Comparison of ENCODE assay signal across 12 mouse cellular contexts in the genomic region with DNA sequence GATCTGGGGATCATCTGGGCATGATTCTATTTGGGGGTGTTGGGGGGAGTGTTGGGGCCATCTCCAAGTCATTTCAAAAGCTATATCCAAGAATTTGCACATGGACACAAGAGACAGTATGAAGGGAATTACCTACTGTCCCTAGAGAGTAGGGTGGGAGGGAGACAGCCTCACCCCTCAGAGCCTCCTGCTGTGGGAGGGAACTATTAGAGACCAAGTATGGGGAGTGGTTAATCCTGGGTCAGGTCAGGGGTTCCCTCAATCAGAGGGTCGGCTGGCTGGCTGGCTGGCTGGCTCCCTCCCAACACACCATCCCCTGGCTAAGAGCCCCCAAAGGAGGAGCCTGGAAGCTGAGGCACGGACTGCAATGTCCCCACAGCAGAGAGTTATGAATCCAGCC. TPM values are rescaled to one million over a fixed set of nuclear protein-coding genes. Genes with fewer than 3 reads are reported as not detected.
DNase-seq lines count a peak whose midpoint lies in the region; ATAC-seq and TF ChIP-seq lines count a peak whose summit lies in the region.
"Had no signal": no experiment of that assay in that cellular context is flagged by ENCODE, and none has a peak within 500 bp of the region (broad histone marks: within the 10 kb centered on the region; RNA-seq: fewer than 3 reads in every experiment).

No protein-coding gene starts in this region.

- TF ChIP-seq POLR2A in cortical plate, adult 2 months (IDR thresholded peaks at IDR 0.05; ENCODE audit: extremely low read depth, insufficient read depth, low read length): no peak

- ATAC-seq in heart, embryonic 11.5 days (replicated peaks; ENCODE audit: insufficient number of reproducible peaks, low FRiP score, low TSS enrichment): no peak
- ATAC-seq in limb, embryonic 11.5 days (ENCODE audit: insufficient number of reproducible peaks, low FRiP score, low TSS enrichment, low read depth): peak; percentile 35; the same call in 1 of the 2 replicates
- peak; percentile 53 for ATAC-seq in liver, embryonic 16.5 days (ENCODE audit: low read depth)
- ATAC-seq in hindbrain, embryonic 16.5 days: no peak
- ATAC-seq: intestine, embryonic 15.5 days; midbrain, embryonic 13.5 days had no signal

- H3K27me3 ChIP-seq in heart, embryonic 11.5 days (ENCODE audit: control insufficient read depth, insufficient read depth, low read length): no peaks in the 10 kb centered on the region
- H3K27me3 ChIP-seq in limb, embryonic 11.5 days (ENCODE audit: control insufficient read depth, insufficient read depth, low read length): no peaks in the 10 kb centered on the region
- H3K27me3 ChIP-seq in limb, embryonic 10.5 days (ENCODE audit: low read depth, poor library complexity, severe bottlenecking): no peaks in the 10 kb centered on the region
- H3K27me3 ChIP-seq in liver, embryonic 16.5 days (ENCODE audit: control insufficient read depth, insufficient read depth, low read depth, low read length): no peaks in the 10 kb centered on the region
- H3K27me3 ChIP-seq in hindbrain, embryonic 16.5 days (replicated peaks; ENCODE audit: control insufficient read depth, insufficient read depth, low read length): no peaks in the 10 kb centered on the region
- H3K27me3 ChIP-seq: intestine, embryonic 15.5 days; midbrain, embryonic 13.5 days; neural tube, embryonic 12.5 days had no signal

- no peak for TF ChIP-seq CTCF in cortical plate, adult 2 months (IDR thresholded peaks at IDR 0.05; ENCODE audit: extremely low read depth, insufficient read depth, low read length)

- intact Hi-C loops in heart, postnatal 14 days (cut with DNase I): no loop called here

- H3K4me1 ChIP-seq in heart, embryonic 11.5 days (ENCODE audit: control insufficient read depth, insufficient read depth, low read length): peaks cover 6% of the 10 kb centered on the region; the same call in 1 of the 2 replicates
- H3K4me1 ChIP-seq in limb, embryonic 11.5 days (ENCODE audit: control insufficient read depth, insufficient read depth, low read length): no peaks in the 10 kb centered on the region
- peaks cover 32% of the 10 kb centered on the region for H3K4me1 ChIP-seq in limb, embryonic 10.5 days
- H3K4me1 ChIP-seq in cortical plate, adult 2 months (ENCODE audit: control insufficient read depth, insufficient read depth, low read length): peaks cover 1% of the 10 kb centered on the region; the same call in 1 of the 2 replicates
- H3K4me1 ChIP-seq in liver, embryonic 16.5 days (ENCODE audit: control insufficient read depth, low read depth, low read length): peaks cover 69% of the 10 kb centered on the region
- H3K4me1 ChIP-seq in hindbrain, embryonic 16.5 days (ENCODE audit: control insufficient read depth, insufficient read depth, low read depth, low read length): peaks cover 2% of the 10 kb centered on the region; the same call in 1 of the 2 replicates

- H3K9ac ChIP-seq in heart, embryonic 11.5 days (ENCODE audit: low read depth, low read length): no peak overlapping the region; the same call in 1 of the 2 replicates
- no peak overlapping the region for H3K9ac ChIP-seq in limb, embryonic 11.5 days (ENCODE audit: low read length)
- peak overlapping the region; percentile 55 for H3K9ac ChIP-seq in liver, embryonic 16.5 days (ENCODE audit: low read depth, low read length)
- no peak overlapping the region for H3K9ac ChIP-seq in hindbrain, embryonic 16.5 days (ENCODE audit: low read depth, low read length)
- H3K9ac ChIP-seq: intestine, embryonic 15.5 days; midbrain, embryonic 13.5 days; neural tube, embryonic 12.5 days had no signal

- no peak overlapping the region for H3K4me3 ChIP-seq in heart, embryonic 11.5 days (ENCODE audit: low read depth, low read length)
- no peak overlapping the region for H3K4me3 ChIP-seq in limb, embryonic 11.5 days (ENCODE audit: low read depth, low read length)
- H3K4me3 ChIP-seq in limb, embryonic 10.5 days: no peak overlapping the region
- no peak overlapping the region for H3K4me3 ChIP-seq in cortical plate, adult 2 months (ENCODE audit: insufficient read depth, low read length)
- H3K4me3 ChIP-seq in liver, embryonic 16.5 days (ENCODE audit: low read depth, low read length): peak overlapping the region; percentile 51
- H3K4me3 ChIP-seq in hindbrain, embryonic 16.5 days (ENCODE audit: low read length): no peak overlapping the region
- H3K4me3 ChIP-seq: forebrain, embryonic 10.5 days; intestine, embryonic 15.5 days; midbrain, embryonic 13.5 days; neural tube, embryonic 12.5 days had no signal

- WGBS in heart, embryonic 11.5 days (ENCODE audit: insufficient replicate concordance): 56% methylated on average over 2 of the region's 2 CpGs
- WGBS in limb, embryonic 11.5 days: 74% methylated on average over 2 of the region's 2 CpGs
- 73% methylated on average over 2 of the region's 2 CpGs for WGBS in limb, embryonic 10.5 days
- WGBS in liver, embryonic 16.5 days (ENCODE audit: insufficient replicate concordance): 50% methylated on average over 2 of the region's 2 CpGs
- 47% methylated on average over 2 of the region's 2 CpGs for WGBS in hindbrain, embryonic 16.5 days

- no peaks in the 10 kb centered on the region for H3K36me3 ChIP-seq in heart, embryonic 11.5 days (ENCODE audit: control insufficient read depth, insufficient read depth, low read length)
- no peaks in the 10 kb centered on the region for H3K36me3 ChIP-seq in limb, embryonic 11.5 days (ENCODE audit: control insufficient read depth, insufficient read depth, low read length)
- H3K36me3 ChIP-seq in limb, embryonic 10.5 days: no peaks in the 10 kb centered on the region
- H3K36me3 ChIP-seq in liver, embryonic 16.5 days (ENCODE audit: control insufficient read depth, insufficient read depth): no peaks in the 10 kb centered on the region
- H3K36me3 ChIP-seq in hindbrain, embryonic 16.5 days (ENCODE audit: control insufficient read depth, insufficient read depth, low read length): no peaks in the 10 kb centered on the region
- H3K36me3 ChIP-seq: intestine, embryonic 15.5 days; neural tube, embryonic 12.5 days had no signal

- no peak overlapping the region for H3K27ac ChIP-seq in heart, embryonic 11.5 days (ENCODE audit: low read depth, low read length)
- no peak overlapping the region for H3K27ac ChIP-seq in limb, embryonic 11.5 days (replicated peaks; ENCODE audit: low read depth, low read length)
- no peak overlapping the region for H3K27ac ChIP-seq in limb, embryonic 10.5 days
- peak overlapping the region; percentile 11; the same call in 1 of the 2 replicates for H3K27ac ChIP-seq in cortical plate, adult 2 months (ENCODE audit: insufficient read depth, low read length)
- H3K27ac ChIP-seq in liver, embryonic 16.5 days (ENCODE audit: low read length): peak overlapping the region; percentile 84
- H3K27ac ChIP-seq in hindbrain, embryonic 16.5 days (ENCODE audit: low read depth, low read length): no peak overlapping the region
- H3K27ac ChIP-seq: forebrain, embryonic 10.5 days; intestine, embryonic 15.5 days; midbrain, embryonic 13.5 days; neural tube, embryonic 12.5 days had no signal

- no peak for DNase-seq in heart, postnatal 14 days
- no peak for DNase-seq in limb, embryonic 11.5 days (ENCODE audit: low spot score)
- no peak for DNase-seq in limb, embryonic 10.5 days (ENCODE audit: low spot score)
- DNase-seq in right cerebral cortex, postnatal 14 days: no peak

- peak overlapping the region; percentile 43 for H3K4me2 ChIP-seq in heart, embryonic 11.5 days
- no peak overlapping the region for H3K4me2 ChIP-seq in limb, embryonic 11.5 days (ENCODE audit: low read depth, severe bottlenecking)
- peak overlapping the region; percentile 67 for H3K4me2 ChIP-seq in liver, embryonic 16.5 days (ENCODE audit: low read depth, low read length)
- no peak overlapping the region for H3K4me2 ChIP-seq in hindbrain, embryonic 16.5 days (ENCODE audit: low read length)
- H3K4me2 ChIP-seq: intestine, embryonic 15.5 days; midbrain, embryonic 13.5 days; neural tube, embryonic 12.5 days had no signal

- no peaks in the 10 kb centered on the region for H3K9me3 ChIP-seq in heart, embryonic 11.5 days (replicated peaks; ENCODE audit: control insufficient read depth, low read length)
- no peaks in the 10 kb centered on the region for H3K9me3 ChIP-seq in limb, embryonic 11.5 days (ENCODE audit: control insufficient read depth, low read length)
- H3K9me3 ChIP-seq in limb, embryonic 10.5 days (replicated peaks): no peaks in the 10 kb centered on the region
- no peaks in the 10 kb centered on the region for H3K9me3 ChIP-seq in liver, embryonic 16.5 days (replicated peaks; ENCODE audit: control insufficient read depth, low read length)
- no peaks in the 10 kb centered on the region for H3K9me3 ChIP-seq in hindbrain, embryonic 16.5 days (ENCODE audit: control insufficient read depth, low read length)
- H3K9me3 ChIP-seq: forebrain, embryonic 10.5 days; intestine, embryonic 15.5 days; midbrain, embryonic 13.5 days; neural tube, embryonic 12.5 days had no signal

RNA-seq across cellular contexts. Expression of a gene that starts 24.7 kb away (rescaled TPM):
- 6.7 and 7.1 TPM in 2 replicates for polyA plus RNA-seq in heart, embryonic 11.5 days (2014; fragmentation: Nextera tagmentation; extraction: Ambion mirVana)
- total RNA-seq in heart, postnatal 14 days (2021): 1 to 10 TPM; 4.4 to 5.3 TPM
- 0.64 and 0.81 TPM in 2 replicates for polyA plus RNA-seq in limb, embryonic 11.5 days (2014; fragmentation: Nextera tagmentation; extraction: Ambion mirVana)
- 0.35 and 0.48 TPM in 2 replicates for polyA plus RNA-seq in limb, embryonic 10.5 days (2016; fragmentation: Nextera tagmentation; extraction: Ambion mirVana)
- polyA plus RNA-seq in cortical plate, adult 2 months (2012; rRNA removed): 13.6 and 14.0 TPM in 2 replicates
- polyA plus RNA-seq in liver, embryonic 16.5 days (2015; fragmentation: Nextera tagmentation; extraction: Ambion mirVana): 1.5 TPM in 2 replicates
- 8.3 and 8.4 TPM in 2 replicates for polyA plus RNA-seq in hindbrain, embryonic 16.5 days (2015; fragmentation: Nextera tagmentation; extraction: Ambion mirVana)

Comparison
In these comparisons a context has a peak if more than half of its experiments do, and no peak if none do; other contexts are left out.
1. ATAC-seq: peak in limb, embryonic 11.5 days (single experiment) and liver, embryonic 16.5 days (single experiment); none in heart, embryonic 11.5 days (single experiment) and hindbrain, embryonic 16.5 days (single experiment).
2. H3K27ac ChIP-seq: peak in cortical plate, adult 2 months (single experiment) and liver, embryonic 16.5 days (single experiment); none in heart, embryonic 11.5 days (single experiment), limb, embryonic 11.5 days (single experiment), limb, embryonic 10.5 days (single experiment) and hindbrain, embryonic 16.5 days (single experiment).
3. H3K4me2 ChIP-seq: peak in heart, embryonic 11.5 days (single experiment) and liver, embryonic 16.5 days (single experiment); none in limb, embryonic 11.5 days (single experiment) and hindbrain, embryonic 16.5 days (single experiment).